Mouse (Mus musculus) hindbrain, embryonic 14.5 days (tissue): ENCODE measurements around the gene Scg3. TPM values are rescaled to one million over a fixed set of nuclear protein-coding genes. Genes with fewer than 3 reads are reported as not detected.
"Not testable (repeated sequence)": the region's sequence is repeated elsewhere in the genome, so short reads cannot be mapped to it uniquely, and the experiment has no call there.

ENCODE experiments used
- ATAC-seq: fragments of 200-750 bp; cut with Nextera tagmentation; 2 replicates; pipeline ENCODE4 v1.8.0; 2017; ENCODE audit warnings: moderate number of reproducible peaks, mild to moderate bottlenecking, moderate TSS enrichment, moderate library complexity; ENCODE audit not compliant: low FRiP score
- DNase-seq: peaks from one replicate; pipeline ENCODE4 v3.0.0-alpha.2; 2015; ENCODE audit warnings: low spot score
- H3K27ac ChIP-seq: fragments of 300-500 bp; sonication (generic); 2 replicates; pipeline ENCODE4 v1.5.1; 2014; ENCODE audit warnings: mild to moderate bottlenecking, moderate library complexity
- H3K27me3 ChIP-seq: fragments of 300-500 bp; sonication (generic); 2 replicates; pipeline ENCODE4 v1.6.1; 2014; ENCODE audit warnings: mild to moderate bottlenecking, low read length, mixed read lengths; ENCODE audit not compliant: control insufficient read depth, insufficient read depth
- H3K36me3 ChIP-seq: fragments of 300-500 bp; sonication (generic); replicated peaks from 2 replicates; pipeline ENCODE4 v1.6.1; 2014; ENCODE audit not compliant: control insufficient read depth, insufficient read depth
- H3K4me1 ChIP-seq: fragments of 300-500 bp; sonication (generic); replicated peaks from 2 replicates; pipeline ENCODE4 v1.6.1; 2014; ENCODE audit warnings: antibody characterized with exemption, low read length, mixed read lengths; ENCODE audit not compliant: control insufficient read depth, insufficient read depth
- H3K4me2 ChIP-seq: fragments of 300-500 bp; sonication (generic); replicated peaks from 2 replicates; pipeline ENCODE4 v1.6.1; 2014; ENCODE audit warnings: mild to moderate bottlenecking, moderate library complexity
- H3K4me3 ChIP-seq: fragments of 300-500 bp; sonication (generic); replicated peaks from 2 replicates; pipeline ENCODE4 v1.5.1; 2014; ENCODE audit warnings: mild to moderate bottlenecking, low read length
- H3K9ac ChIP-seq: fragments of 300-500 bp; sonication (generic); 2 replicates; pipeline ENCODE4 v1.6.1; 2014
- H3K9me3 ChIP-seq: fragments of 300-500 bp; sonication (generic); 2 replicates; pipeline ENCODE4 v1.6.1; 2016; ENCODE audit warnings: low read length; ENCODE audit not compliant: control insufficient read depth
- WGBS: fragments of 180-500 bp; shearing (Covaris S2); extraction: QIAGEN DNeasy Blood & Tissue Kit; methylation state at CpG from one replicate; pipeline ENCODE4 v1.1.7; 2014; 5-methylcytosine and 5-hydroxymethylcytosine counted together
- polyA plus RNA-seq: library from polyadenylated mRNA; unstranded; fragments of >200 nt; fragmentation: Nextera tagmentation; extraction: Ambion mirVana; gene quantifications from 2 replicates; pipeline ENCODE4 v1.2.1, GENCODE M21; 2014

The Scg3 gene
- polyA plus RNA-seq, 1 experiment from 2014 or later, result 116 TPM

DNA sequence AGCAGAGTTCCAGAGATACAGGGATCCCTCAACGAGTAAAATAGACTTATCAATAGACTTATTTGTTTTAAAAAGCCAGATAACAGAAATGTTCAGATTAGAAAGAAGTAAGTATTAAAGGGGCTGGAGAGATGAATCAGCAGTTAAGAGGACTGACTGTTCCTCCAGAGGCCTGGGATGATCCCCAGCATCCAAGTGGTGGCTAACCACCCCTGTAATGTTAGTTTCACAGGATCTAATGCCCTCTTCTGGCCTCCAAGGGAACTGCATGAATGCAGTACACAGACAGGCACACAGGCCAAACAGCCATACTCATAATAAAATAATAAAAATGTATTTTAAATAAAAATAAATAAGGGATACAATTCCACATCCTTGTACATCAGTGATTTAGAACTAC is 51.0 kb downstream of the Scg3 start:
- Histone ChIP-seq H3K4me3 (no peak overlapping the region), H3K4me2 (no peak overlapping the region), H3K9ac (no peak overlapping the region), H3K36me3 (peaks cover 12% of the 10 kb centered on the region; the same call in 1 of the 2 replicates), H3K9me3 (no peaks in the 10 kb centered on the region), H3K27me3 (no peaks in the 10 kb centered on the region), H3K27ac (no peak overlapping the region), H3K4me1 (no peaks in the 10 kb centered on the region)
- ATAC-seq (peak; percentile 42; the same call in 1 of the 2 replicates), DNase-seq (no peak)
- WGBS, result 33% methylated on average over 1 of the region's 1 CpGs

DNA sequence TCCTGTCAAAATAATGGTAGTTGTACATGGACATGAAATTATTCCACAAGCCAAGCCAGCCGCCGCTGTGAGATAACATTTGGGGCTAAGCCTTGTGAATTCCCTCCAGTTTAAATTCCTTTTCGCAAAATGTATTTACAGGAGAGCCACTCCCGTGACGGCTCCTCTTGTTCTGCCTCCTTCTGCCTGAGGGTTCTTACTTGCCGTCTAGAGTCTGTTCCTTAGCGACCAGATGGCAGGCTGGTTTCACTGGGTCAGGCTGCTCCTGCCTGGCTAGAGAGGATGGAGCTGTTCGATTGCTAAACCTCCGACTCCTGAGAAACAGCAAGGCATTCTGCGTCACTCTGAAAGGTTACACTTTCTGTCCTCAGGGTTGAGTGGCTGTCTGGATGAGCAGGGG is 51.7 kb downstream of the Scg3 start:
- Histone ChIP-seq H3K36me3 (peaks cover 9% of the 10 kb centered on the region; the same call in 1 of the 2 replicates), H3K4me3 (no peak overlapping the region), H3K27ac (no peak overlapping the region), H3K4me1 (no peaks in the 10 kb centered on the region), H3K27me3 (no peaks in the 10 kb centered on the region), H3K9ac (no peak overlapping the region), H3K9me3 (no peaks in the 10 kb centered on the region), H3K4me2 (no peak overlapping the region)
- DNase-seq (no peak), ATAC-seq (no peak)
- WGBS, result 59% methylated on average over 10 of the region's 10 CpGs

DNA sequence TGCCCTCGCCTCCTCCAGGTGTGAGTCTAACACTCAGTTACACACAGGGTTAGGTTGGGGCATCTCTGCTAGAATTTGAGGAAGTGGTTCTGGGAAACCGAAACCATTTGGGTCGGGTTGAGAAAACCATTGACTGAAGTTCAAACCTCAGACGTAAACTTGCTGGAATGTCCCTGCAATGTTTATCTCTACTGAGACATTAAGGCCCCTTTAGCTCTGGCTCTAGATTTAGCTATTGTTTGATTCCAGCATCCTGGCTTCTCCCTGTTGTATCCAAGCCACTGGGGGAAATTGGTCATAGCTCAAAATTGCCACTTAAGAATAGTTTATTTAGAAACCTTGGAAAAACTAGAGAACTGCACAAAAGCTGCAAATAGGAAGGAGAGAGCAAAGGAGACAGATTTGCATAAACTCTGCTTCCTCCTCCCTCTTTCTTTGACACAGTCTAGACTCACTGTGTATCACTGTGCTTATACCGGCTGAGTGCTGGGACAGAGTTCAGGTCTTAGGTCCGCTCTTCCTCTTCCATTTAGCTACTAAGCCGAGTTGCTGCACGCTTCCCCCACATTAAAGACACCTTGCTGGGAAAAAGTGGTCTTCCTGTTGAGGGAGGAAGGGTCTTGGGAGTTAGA is 52.9 kb downstream of the Scg3 start:
- no peak overlapping the region for H3K4me3 ChIP-seq
- no peaks in the 10 kb centered on the region for H3K27me3 ChIP-seq
- H3K9ac ChIP-seq, result no peak overlapping the region
- no peak overlapping the region for H3K4me2 ChIP-seq
- WGBS, result 84% methylated on average over 8 of the region's 8 CpGs
- ATAC-seq (no peak), DNase-seq (no peak)
- no peaks in the 10 kb centered on the region for H3K9me3 ChIP-seq
- H3K4me1 ChIP-seq, result peaks cover 7% of the 10 kb centered on the region
- peaks cover 5% of the 10 kb centered on the region; the same call in 1 of the 2 replicates for H3K36me3 ChIP-seq
- H3K27ac ChIP-seq, result no peak overlapping the region

DNA sequence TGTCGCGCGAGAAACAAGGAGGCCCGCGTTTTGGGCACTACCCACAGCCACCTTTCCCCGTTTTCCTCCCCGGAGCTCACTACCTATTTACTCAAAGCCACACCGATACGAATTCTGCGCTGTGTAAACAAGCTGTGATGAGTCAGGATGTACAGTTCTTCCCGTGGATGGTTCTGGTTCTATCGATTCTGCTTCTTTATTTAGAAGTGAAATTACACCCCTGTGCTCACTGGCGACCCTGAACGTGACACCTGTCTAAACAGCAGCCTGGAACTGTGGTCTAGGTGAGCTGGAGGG is 57.6 kb downstream of the Scg3 start:
- Histone ChIP-seq H3K9me3 (no peaks in the 10 kb centered on the region), H3K4me3 (peak overlapping the region; percentile 86), H3K9ac (peak overlapping the region; percentile 96), H3K27ac (peak overlapping the region; percentile 98), H3K27me3 (no peaks in the 10 kb centered on the region), H3K4me2 (peak overlapping the region; percentile 95), H3K36me3 (no peaks in the 10 kb centered on the region), H3K4me1 (peaks cover 11% of the 10 kb centered on the region)
- ATAC-seq (no peak; the same call in 1 of the 2 replicates), DNase-seq (no peak)
- WGBS, result under 1% methylated on average over 14 of the region's 14 CpGs

DNA sequence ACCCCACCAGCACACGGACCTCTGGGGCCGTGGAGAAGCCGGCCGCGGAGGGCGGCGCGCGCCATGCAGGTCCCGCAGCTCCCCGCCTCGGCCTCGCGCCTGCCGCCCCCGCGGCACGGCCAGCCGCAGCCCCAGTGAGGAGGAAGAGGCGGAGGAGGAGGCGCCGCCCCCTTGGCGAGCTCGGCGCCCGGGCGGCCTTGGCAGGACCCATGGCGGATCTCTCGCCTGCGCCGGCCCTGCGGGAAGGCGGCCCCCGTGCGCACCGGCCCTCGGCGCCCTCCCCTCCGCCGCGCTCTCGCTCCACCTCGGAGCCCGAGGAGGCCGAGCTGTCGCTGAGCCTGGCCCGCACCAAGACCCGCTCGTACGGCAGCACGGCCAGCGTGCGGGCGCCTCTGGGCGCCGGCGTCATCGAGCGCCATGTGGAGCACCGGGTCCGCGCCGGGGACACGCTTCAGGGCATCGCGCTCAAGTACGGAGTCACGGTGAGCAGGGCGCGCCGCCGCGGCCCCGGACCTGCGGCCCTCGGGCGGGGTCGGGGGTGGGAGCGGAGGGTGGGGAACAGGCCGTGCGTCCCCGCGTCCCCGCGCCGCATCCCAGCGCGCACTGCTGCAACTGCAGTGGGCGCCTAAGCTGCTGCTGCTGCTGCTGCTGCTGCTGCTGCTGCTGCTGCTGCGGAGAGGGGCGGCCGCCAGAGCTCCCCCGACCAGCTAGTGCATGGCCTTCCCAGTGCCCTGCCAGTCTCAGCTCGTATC is 58.1 kb downstream of the Scg3 start, which contains the start of gene Lysmd2:
Gene Lysmd2, plus strand, starts transcription at position 186 of the 752 bp plus-strand sequence.
- peak within 1 kb of the TSS; percentile 95 for H3K4me2 ChIP-seq
- peak within 1 kb of the TSS; percentile 96 for H3K9ac ChIP-seq
- peak; percentile 67 for DNase-seq
- H3K27ac ChIP-seq, result peak within 1 kb of the TSS; percentile 98
- H3K4me3 ChIP-seq, result peak within 1 kb of the TSS; percentile 86
- H3K36me3 ChIP-seq, result no peaks in the 10 kb centered on the region
- peaks cover 11% of the 10 kb centered on the region for H3K4me1 ChIP-seq
- ATAC-seq, result peak; percentile 87
- no peaks in the 10 kb centered on the region for H3K27me3 ChIP-seq
- no peaks in the 10 kb centered on the region for H3K9me3 ChIP-seq
- under 1% methylated on average over 70 of the region's 94 CpGs for WGBS

DNA sequence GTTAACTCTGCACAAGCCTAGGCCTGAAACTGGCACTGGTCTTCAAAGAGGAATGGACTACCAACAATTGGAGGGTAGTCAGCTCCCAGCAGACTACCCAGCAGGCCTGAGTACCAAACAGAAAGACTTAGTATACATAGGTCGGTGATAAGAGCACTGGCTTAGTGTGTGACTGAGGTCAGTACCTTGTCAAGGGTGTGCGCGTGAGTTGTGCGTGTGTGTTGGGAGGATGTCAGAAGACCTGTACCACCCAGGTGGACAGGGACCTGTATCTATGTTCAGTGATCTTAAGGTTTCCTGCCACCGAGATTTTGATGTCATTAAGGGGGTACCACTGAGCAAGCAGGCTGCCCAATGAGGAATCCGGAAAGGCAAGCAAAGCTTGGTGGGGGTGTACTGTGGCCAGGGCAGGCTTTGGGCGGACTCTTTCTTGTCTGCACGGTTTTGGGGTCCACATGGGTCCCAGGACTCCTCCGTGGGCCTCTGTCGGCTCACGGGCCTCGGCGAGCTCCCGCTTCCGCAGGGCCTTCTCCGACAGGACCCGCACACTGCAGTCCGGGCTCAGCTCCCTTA is 58.8 kb downstream of the Scg3 start:
- H3K4me2 ChIP-seq, result peak overlapping the region; percentile 95

DNA sequence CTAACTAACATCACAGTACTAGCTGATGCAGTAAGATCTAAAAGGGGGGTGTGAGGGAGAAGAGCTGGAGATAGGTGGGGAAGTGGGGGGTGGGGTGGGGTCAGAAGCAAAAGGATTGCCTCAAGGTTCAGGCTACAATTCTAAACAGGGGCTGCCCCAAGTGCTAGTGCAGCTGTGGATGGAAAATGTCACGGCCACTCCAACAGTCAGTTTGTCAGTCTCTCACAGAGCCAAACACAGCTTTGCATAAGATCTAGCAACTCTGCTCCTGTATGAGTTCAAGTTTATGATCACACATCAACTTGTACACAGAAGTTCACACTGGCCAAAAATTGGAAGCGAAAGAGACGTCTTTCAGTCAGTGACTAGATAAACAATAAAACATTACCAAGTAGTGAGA is 62.4 kb downstream of the Scg3 start:
- H3K4me3 ChIP-seq, result no peak overlapping the region
- H3K9ac ChIP-seq, result no peak overlapping the region
- H3K9me3 ChIP-seq, result no peaks in the 10 kb centered on the region
- H3K27me3 ChIP-seq, result no peaks in the 10 kb centered on the region
- 90% methylated on average over 3 of the region's 3 CpGs for WGBS
- ATAC-seq, result no peak
- no peak for DNase-seq
- no peaks in the 10 kb centered on the region for H3K36me3 ChIP-seq
- no peak overlapping the region for H3K4me2 ChIP-seq
- H3K27ac ChIP-seq, result no peak overlapping the region
- peaks cover 4% of the 10 kb centered on the region for H3K4me1 ChIP-seq

More for the DNA sequence above, 58.8 kb downstream of the Scg3 start:
- no peaks in the 10 kb centered on the region for H3K36me3 ChIP-seq
- H3K27me3 ChIP-seq, result no peaks in the 10 kb centered on the region
- peak overlapping the region; percentile 98 for H3K27ac ChIP-seq
- no peaks in the 10 kb centered on the region for H3K9me3 ChIP-seq
- no peak; the same call in 1 of the 2 replicates for ATAC-seq
- 16% methylated on average over 18 of the region's 18 CpGs for WGBS
- peak overlapping the region; percentile 86 for H3K4me3 ChIP-seq
- peaks cover 11% of the 10 kb centered on the region for H3K4me1 ChIP-seq
- DNase-seq, result peak; percentile 34
- H3K9ac ChIP-seq, result peak overlapping the region; percentile 96

DNA sequence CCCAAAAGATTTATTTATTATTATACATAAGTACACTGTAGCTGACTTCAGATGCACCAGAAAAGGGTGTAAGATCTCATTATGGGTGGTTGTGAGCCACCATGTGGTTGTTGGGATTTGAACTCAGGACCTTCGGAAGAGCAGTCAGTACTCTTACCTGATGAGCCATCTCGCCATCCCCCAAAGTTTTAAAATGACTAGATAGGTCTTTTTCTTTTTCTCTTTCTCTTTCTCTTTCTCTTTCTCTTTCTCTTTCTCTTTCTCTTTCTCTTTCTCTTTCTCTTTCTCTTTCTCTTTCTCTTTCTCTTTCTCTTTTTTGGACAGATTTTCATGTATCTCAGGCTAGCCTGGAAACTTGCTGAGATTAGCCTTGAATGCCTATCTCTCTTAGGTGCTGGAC is 64.1 kb downstream of the Scg3 start:
- H3K9me3 ChIP-seq, H3K27me3 ChIP-seq, H3K4me2 ChIP-seq, ATAC-seq, DNase-seq, H3K4me3 ChIP-seq, H3K36me3 ChIP-seq, H3K27ac ChIP-seq, H3K4me1 ChIP-seq, H3K9ac ChIP-seq: not testable (repeated sequence)
- 93% methylated on average over 2 of the region's 2 CpGs for WGBS

DNA sequence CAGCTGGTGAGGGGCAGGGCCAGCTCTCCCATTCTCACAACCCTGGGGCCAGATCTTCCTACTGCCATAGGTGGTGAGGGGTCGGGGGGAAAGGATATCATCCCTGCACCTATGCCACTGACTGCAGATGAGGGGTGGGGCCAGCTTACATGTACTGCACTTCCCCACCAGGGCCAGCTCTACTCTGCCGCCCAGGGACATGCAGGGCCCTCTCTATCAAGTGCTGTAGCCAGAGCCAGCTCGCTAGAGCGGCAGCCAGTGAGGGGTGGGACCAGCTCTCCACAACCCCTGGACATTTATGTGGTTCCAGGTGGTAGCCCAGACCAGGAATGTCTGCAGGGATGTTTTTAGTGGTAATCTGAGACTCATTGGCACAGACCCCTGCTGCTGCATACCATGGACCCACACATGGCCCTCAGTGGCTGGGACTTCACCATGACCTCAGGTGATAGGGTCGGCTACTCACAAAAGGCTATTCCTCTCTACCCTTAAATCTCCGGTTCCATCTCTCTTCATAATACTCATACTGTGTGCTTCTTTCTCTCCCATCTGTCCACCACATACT is 64.9 kb downstream of the Scg3 start:
- no peaks in the 10 kb centered on the region for H3K4me1 ChIP-seq
- ATAC-seq (peak; percentile 48; the same call in 1 of the 2 replicates), DNase-seq (no peak)

More for the DNA sequence above, 64.9 kb downstream of the Scg3 start:
- Histone ChIP-seq H3K36me3 (no peaks in the 10 kb centered on the region), H3K9ac (no peak overlapping the region), H3K4me3 (no peak overlapping the region), H3K27me3 (no peaks in the 10 kb centered on the region), H3K9me3 (no peaks in the 10 kb centered on the region), H3K4me2 (no peak overlapping the region), H3K27ac (no peak overlapping the region)
- WGBS, result 85% methylated on average over 6 of the region's 6 CpGs
